Mouse (Mus musculus) forebrain, embryonic 13.5 days (tissue): ENCODE results near the gene Rftn2. TPM values are rescaled to one million over a fixed set of nuclear protein-coding genes. Genes with fewer than 3 reads are reported as not detected.
"Not testable (repeated sequence)": the region's sequence is repeated elsewhere in the genome, so short reads cannot be mapped to it uniquely, and the experiment has no call there.

ENCODE experiments used
- ATAC-seq: fragments of 200-750 bp; cut with Nextera tagmentation; 2 replicates; pipeline ENCODE4 v1.8.0; 2017
- H3K27ac ChIP-seq: fragments of 300-500 bp; sonication (generic); 2 replicates; pipeline ENCODE4 v1.5.1; 2015; ENCODE audit warnings: inconsistent platforms, mild to moderate bottlenecking, moderate library complexity
- H3K27me3 ChIP-seq: fragments of 300-500 bp; sonication (generic); 2 replicates; pipeline ENCODE4 v1.6.1; 2015; ENCODE audit warnings: mild to moderate bottlenecking, inconsistent platforms
- H3K36me3 ChIP-seq: fragments of 300-500 bp; sonication (generic); 2 replicates; pipeline ENCODE4 v1.6.1; 2015; ENCODE audit warnings: mild to moderate bottlenecking, inconsistent platforms; ENCODE audit not compliant: poor library complexity, severe bottlenecking
- H3K4me1 ChIP-seq: fragments of 300-500 bp; sonication (generic); 2 replicates; pipeline ENCODE4 v1.6.1; 2015; ENCODE audit warnings: inconsistent platforms
- H3K4me2 ChIP-seq: fragments of 300-500 bp; sonication (generic); 2 replicates; pipeline ENCODE4 v1.6.1; 2015; ENCODE audit warnings: inconsistent platforms, mild to moderate bottlenecking, moderate library complexity
- H3K4me3 ChIP-seq: fragments of 300-500 bp; sonication (generic); 2 replicates; pipeline ENCODE4 v1.5.1; 2015; ENCODE audit warnings: mild to moderate bottlenecking, inconsistent platforms
- H3K9ac ChIP-seq: fragments of 300-500 bp; sonication (generic); 2 replicates; pipeline ENCODE4 v1.6.1; 2015; ENCODE audit warnings: mild to moderate bottlenecking, inconsistent platforms
- H3K9me3 ChIP-seq: fragments of 300-500 bp; sonication (generic); replicated peaks from 2 replicates; pipeline ENCODE4 v1.6.1; 2016; ENCODE audit warnings: inconsistent platforms
- WGBS: fragments of 180-500 bp; shearing (Covaris S2); methylation state at CpG from one replicate; pipeline ENCODE4 v1.1.7; 2015; 5-methylcytosine and 5-hydroxymethylcytosine counted together
- polyA plus RNA-seq: library from polyadenylated mRNA; unstranded; fragments of >200 nt; fragmentation: Nextera tagmentation; extraction: Ambion mirVana; gene quantifications from 2 replicates; pipeline ENCODE4 v1.2.1, GENCODE M21; 2015

Rftn2 gene
- polyA plus RNA-seq, 1 experiment from 2014 or later, result 11.1 TPM

DNA sequence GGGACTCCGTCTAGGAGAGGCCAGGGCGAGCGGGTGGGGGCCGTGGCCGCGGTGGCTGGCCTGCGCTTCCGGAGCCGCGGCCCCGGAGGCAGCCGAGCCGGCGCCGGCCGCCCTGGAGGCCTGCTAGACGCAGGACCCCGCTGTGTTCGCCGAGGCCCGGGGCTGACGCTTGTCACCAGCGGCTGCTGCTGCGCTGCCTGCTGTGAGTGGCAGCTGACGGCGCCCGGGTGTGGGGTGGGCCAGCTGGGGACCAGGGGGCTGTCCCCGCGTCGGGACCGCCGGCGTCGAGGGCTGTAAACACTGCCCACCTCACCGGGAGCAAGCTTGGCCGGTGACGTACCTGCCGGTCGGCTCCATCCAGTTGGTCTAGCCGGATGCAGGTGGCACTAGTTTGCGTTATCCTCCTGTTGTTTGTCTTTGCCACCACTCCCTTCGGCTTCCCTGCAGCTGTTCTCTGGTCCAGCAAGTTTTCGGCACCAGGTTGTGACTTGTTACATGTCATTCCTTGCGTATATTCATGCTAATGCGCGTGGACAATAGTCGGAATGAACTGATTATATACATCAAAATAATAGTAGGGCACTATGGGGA is 95.1 kb downstream of the Rftn2 start:
- ATAC-seq, result no peak; the same call in 1 of the 2 replicates
- Histone ChIP-seq H3K27ac (peak overlapping the region; percentile 97), H3K4me1 (peaks cover 27% of the 10 kb centered on the region), H3K9ac (peak overlapping the region; percentile 97), H3K9me3 (no peaks in the 10 kb centered on the region), H3K36me3 (peaks cover 5% of the 10 kb centered on the region), H3K27me3 (no peaks in the 10 kb centered on the region), H3K4me3 (peak overlapping the region; percentile 99), H3K4me2 (peak overlapping the region; percentile 80)
- WGBS, result under 1% methylated on average over 46 of the region's 47 CpGs

DNA sequence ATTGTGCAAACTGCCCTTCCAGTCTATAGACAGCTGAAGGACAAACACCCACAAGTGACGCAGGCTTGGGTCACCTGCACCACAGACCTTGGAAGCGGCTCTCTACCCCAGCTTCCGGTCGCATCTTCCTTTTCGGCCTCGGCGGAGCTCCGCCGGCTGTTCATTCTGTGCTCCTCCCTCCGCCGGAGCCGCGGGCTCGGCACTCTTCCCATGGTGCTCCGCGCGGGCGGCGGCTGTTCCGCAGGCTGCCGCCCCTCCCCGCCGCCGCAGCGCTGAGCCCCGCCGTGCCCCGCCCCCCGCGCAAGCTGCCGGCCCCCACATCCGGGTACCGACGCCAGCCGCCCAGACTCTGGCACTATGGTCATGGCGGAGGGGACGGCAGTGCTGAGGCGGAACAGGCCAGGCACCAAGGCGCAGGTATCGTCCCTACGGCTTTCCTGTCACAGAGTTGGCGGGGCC is 95.6 kb downstream of the Rftn2 start, which contains the start of gene Mob4:
TSS of gene Mob4 (plus strand) at position 289 of the 459 bp plus-strand sequence.
- Histone ChIP-seq H3K4me3 (peak within 1 kb of the TSS; percentile 99), H3K36me3 (peaks cover 5% of the 10 kb centered on the region), H3K9me3 (no peaks in the 10 kb centered on the region), H3K27me3 (no peaks in the 10 kb centered on the region), H3K27ac (peak within 1 kb of the TSS; percentile 97), H3K9ac (peak within 1 kb of the TSS; percentile 97), H3K4me2 (peak within 1 kb of the TSS; percentile 80), H3K4me1 (peaks cover 27% of the 10 kb centered on the region)
- under 1% methylated on average over 42 of the region's 42 CpGs for WGBS
- ATAC-seq, result peak; percentile 98

DNA sequence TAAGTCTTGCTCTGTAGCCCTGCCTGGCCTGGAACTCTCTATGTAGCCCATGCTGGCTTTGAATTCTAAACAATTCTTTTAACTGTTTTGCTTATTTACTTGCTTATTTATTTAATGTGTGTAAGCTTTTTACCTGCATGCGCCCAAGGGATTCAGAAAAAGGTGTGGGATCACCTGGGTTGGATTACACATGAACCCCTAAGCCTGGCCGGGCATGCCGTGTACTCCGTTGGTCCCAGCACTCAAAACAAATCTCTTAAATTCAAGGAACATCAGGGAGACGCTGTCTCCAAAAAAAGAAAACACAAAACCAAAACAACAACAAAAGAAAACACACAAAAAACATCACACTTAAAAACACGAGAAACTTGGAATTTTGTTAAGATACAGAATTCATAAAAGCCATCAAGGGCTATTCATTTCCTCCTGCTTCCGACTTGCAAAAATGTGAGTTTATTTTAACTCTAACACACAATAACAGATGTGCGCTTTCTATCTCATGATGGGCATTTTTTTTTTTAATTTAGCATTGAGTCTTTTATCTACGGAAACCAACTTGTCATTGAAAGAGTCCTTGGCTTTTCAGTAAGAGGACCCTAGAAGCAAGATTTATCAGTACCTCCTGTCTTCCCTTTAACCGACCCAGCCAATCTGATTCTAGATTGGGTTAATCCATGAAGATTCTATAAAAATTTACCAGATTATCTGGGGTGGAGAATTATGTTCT is 96.2 kb downstream of the Rftn2 start:
- Histone ChIP-seq H3K36me3 (no peaks in the 10 kb centered on the region), H3K4me1 (peaks cover 27% of the 10 kb centered on the region), H3K4me2 (peak overlapping the region; percentile 80), H3K27ac (peak overlapping the region; percentile 97), H3K27me3 (no peaks in the 10 kb centered on the region), H3K4me3 (peak overlapping the region; percentile 99), H3K9ac (peak overlapping the region; percentile 97), H3K9me3 (no peaks in the 10 kb centered on the region)
- 73% methylated on average over 10 of the region's 10 CpGs for WGBS
- ATAC-seq, result no peak

DNA sequence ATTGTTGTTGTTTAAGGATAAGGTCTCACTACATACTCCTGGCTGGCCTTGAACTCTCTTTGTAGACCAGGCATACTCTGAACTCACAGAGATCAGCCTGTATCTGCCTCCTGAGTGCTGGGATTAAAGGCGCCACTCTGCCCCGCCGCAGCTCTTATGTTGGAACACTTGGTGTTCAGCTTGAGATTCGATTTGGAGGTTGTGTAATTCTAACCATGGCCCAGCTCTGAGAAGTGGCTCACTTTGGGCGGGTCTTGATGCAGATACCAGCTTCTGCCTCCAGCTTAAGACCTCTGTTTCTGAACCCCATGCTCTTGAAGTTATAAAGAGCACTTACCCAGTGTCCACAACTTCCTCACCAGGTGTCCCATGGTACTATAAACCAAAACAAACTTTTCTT is 96.9 kb downstream of the Rftn2 start:
- no peaks in the 10 kb centered on the region for H3K9me3 ChIP-seq
- H3K9ac ChIP-seq, result no peak overlapping the region
- WGBS, result 98% methylated on average over 5 of the region's 5 CpGs
- H3K4me2 ChIP-seq, result no peak overlapping the region; the same call in 1 of the 2 replicates
- no peak overlapping the region for H3K27ac ChIP-seq
- H3K27me3 ChIP-seq, result no peaks in the 10 kb centered on the region
- ATAC-seq, result no peak
- H3K4me1 ChIP-seq, result peaks cover 27% of the 10 kb centered on the region
- H3K36me3 ChIP-seq, result no peaks in the 10 kb centered on the region
- H3K4me3 ChIP-seq, result no peak overlapping the region

DNA sequence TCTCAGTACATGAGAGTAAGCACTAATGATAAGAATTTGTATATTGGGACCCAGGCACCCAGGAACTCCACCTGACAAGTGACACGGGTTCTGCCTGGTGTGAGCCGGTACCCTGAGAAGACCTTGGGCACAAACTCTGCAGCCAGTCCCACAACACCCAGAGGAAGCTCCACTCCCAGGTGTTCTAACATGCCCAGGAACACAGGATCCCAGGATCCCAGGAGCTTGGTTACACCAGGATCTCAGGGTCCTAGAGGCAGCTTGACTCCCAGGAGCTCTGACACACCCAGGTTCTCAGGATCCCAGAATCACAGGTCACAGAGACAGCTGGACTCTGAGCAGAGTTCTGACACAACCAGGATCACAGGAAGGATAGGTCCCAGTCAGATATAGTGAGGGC is 102.4 kb downstream of the Rftn2 start:
- not testable (repeated sequence) for H3K4me1 ChIP-seq, H3K4me2 ChIP-seq, ATAC-seq, H3K9ac ChIP-seq, H3K4me3 ChIP-seq, H3K27ac ChIP-seq, H3K9me3 ChIP-seq, H3K36me3 ChIP-seq, H3K27me3 ChIP-seq
- WGBS, result 98% methylated on average over 2 of the region's 2 CpGs

DNA sequence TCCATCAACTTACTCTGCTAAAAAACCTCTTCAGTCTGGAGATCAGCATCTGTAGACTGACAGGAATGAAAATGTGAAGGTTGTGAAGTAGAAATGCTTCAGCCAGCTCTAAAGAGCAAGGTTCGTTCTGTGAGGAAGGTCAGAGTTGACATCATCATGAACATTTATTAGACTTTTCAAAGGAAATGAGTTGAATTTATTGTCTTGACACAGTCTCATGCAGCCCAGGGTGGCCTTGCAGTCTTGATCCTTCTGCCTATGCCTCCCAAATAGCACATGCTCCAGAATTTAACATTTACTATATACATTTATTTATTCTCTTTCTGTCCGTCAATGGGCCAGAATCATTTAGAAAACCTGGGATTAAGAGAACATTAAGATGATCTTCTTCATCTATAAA is 103.0 kb downstream of the Rftn2 start:
- no peak overlapping the region for H3K4me3 ChIP-seq
- H3K27me3 ChIP-seq, result no peaks in the 10 kb centered on the region
- H3K9me3 ChIP-seq, result no peaks in the 10 kb centered on the region
- 87% methylated on average over 2 of the region's 2 CpGs for WGBS
- no peak overlapping the region for H3K4me2 ChIP-seq
- ATAC-seq, result no peak
- H3K4me1 ChIP-seq, result no peaks in the 10 kb centered on the region
- H3K36me3 ChIP-seq, result no peaks in the 10 kb centered on the region
- no peak overlapping the region for H3K9ac ChIP-seq
- no peak overlapping the region for H3K27ac ChIP-seq

DNA sequence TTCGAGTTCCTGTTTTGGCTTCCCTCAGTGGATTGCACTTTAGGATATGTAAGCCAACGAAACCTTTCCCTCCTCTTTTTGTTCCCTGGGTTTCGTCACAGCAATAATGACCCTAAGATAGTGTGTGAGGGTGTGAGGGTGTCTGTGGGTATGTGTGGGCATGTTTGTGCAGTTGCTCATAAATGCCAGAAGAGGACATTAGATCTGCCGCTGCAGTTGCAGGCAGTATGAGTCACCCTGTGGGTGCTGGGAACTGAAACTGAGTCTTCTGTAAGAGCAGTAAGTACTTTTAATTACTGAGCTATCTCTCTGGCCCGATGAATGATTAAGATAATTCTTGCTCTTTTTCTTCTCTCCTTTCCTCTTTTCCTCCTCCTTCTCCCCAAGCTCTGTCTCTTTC is 103.5 kb downstream of the Rftn2 start:
- Histone ChIP-seq H3K36me3 (no peaks in the 10 kb centered on the region), H3K27me3 (no peaks in the 10 kb centered on the region), H3K4me2 (no peak overlapping the region), H3K27ac (no peak overlapping the region), H3K4me1 (no peaks in the 10 kb centered on the region), H3K9ac (no peak overlapping the region), H3K4me3 (no peak overlapping the region), H3K9me3 (no peaks in the 10 kb centered on the region)
- 90% methylated on average over 5 of the region's 5 CpGs for WGBS
- no peak for ATAC-seq

Other genes starting within 250 kb of the Rftn2 start
- 407 and 413 TPM in 2 replicates for gene Sf3b1, start 199.3 kb downstream of the Rftn2 start, polyA plus RNA-seq
- gene Coq10b, start 174.0 kb downstream of the Rftn2 start, polyA plus RNA-seq, result 35.0 and 36.6 TPM in 2 replicates
- 360 and 397 TPM in 2 replicates for gene Hspe1, start 138.7 kb downstream of the Rftn2 start, polyA plus RNA-seq
- 333 and 363 TPM in 2 replicates for gene Hspd1, start 138.5 kb downstream of the Rftn2 start, polyA plus RNA-seq
- 191 and 198 TPM in 2 replicates for gene Mob4, start 95.6 kb downstream of the Rftn2 start, polyA plus RNA-seq
- 3.4 and 3.8 TPM in 2 replicates for gene Mars2, start 10.4 kb upstream of the Rftn2 start, polyA plus RNA-seq
- gene Boll, start 136.7 kb upstream of the Rftn2 start, polyA plus RNA-seq, result 0.19 and 0.33 TPM in 2 replicates
- gene Plcl1, start 179.1 kb upstream of the Rftn2 start, polyA plus RNA-seq, result 4.1 and 4.4 TPM in 2 replicates